Mouse (Mus musculus) MEL (cell line): ENCODE measurements around the gene Grid1. TPM values are rescaled to one million over a fixed set of nuclear protein-coding genes. Genes with fewer than 3 reads are reported as not detected.

ENCODE experiments used
- DNase-seq: peaks from one replicate; pipeline ENCODE4 v3.0.0; 2011; ENCODE audit warnings: low read depth, low spot score
- H3K27ac ChIP-seq: 2 replicates; pipeline ENCODE4 v1.5.1; 2012; ENCODE audit warnings: low read depth, mild to moderate bottlenecking, control low read depth, low read length, moderate library complexity; ENCODE audit not compliant: control insufficient read depth
- H3K27me3 ChIP-seq, 2 experiments: fragments of 150-350 bp in 1 of 2; sonication (generic) in 1 of 2; 2 replicates each; pipeline ENCODE4 v1.6.1; 2012; ENCODE audit warnings: low read length in 2 of 2, mild to moderate bottlenecking in 2 of 2, improper control_type of control experiment in 1 of 2, moderate library complexity in 1 of 2; ENCODE audit not compliant: insufficient read depth in 2 of 2, control insufficient read depth in 1 of 2
- H3K36me3 ChIP-seq, 2 experiments: 2 replicates each; pipeline ENCODE4 v1.6.1; 2012 to 2014; ENCODE audit warnings: low read length in 2 of 2, improper control_type of control experiment in 1 of 2, inconsistent platforms in 1 of 2, mild to moderate bottlenecking in 1 of 2; ENCODE audit not compliant: insufficient read depth in 2 of 2, control insufficient read depth in 1 of 2
- H3K4me1 ChIP-seq, 2 experiments: fragments of 150-350 bp in 1 of 2; sonication (generic) in 1 of 2; 2 replicates each; pipeline ENCODE4 v1.6.1; 2012; ENCODE audit warnings: low read length in 2 of 2, improper control_type of control experiment in 1 of 2, mild to moderate bottlenecking in 1 of 2; ENCODE audit not compliant: insufficient read depth in 2 of 2, control insufficient read depth in 1 of 2
- H3K4me3 ChIP-seq, 2 experiments: fragments of 150-350 bp in 1 of 2; sonication (generic) in 1 of 2; 2 replicates each; pipeline ENCODE4 v1.5.1; 2012; ENCODE audit warnings: low read depth in 2 of 2, low read length in 2 of 2, mild to moderate bottlenecking in 2 of 2, moderate library complexity in 2 of 2, control low read depth in 1 of 2, improper control_type of control experiment in 1 of 2; ENCODE audit not compliant: control insufficient read depth in 1 of 2, insufficient read depth in 1 of 2
- H3K79me2 ChIP-seq: 2 replicates; pipeline ENCODE4 v1.6.1; 2012; ENCODE audit warnings: mild to moderate bottlenecking, low read length, moderate library complexity; ENCODE audit not compliant: control insufficient read depth, poor library complexity, insufficient read depth
- H3K9ac ChIP-seq: 2 replicates; pipeline ENCODE4 v1.6.1; 2012; ENCODE audit warnings: low read depth, mild to moderate bottlenecking, control low read depth, low read length, moderate library complexity; ENCODE audit not compliant: control insufficient read depth, poor library complexity, severe bottlenecking
- H3K9me3 ChIP-seq: fragments of 150-350 bp; sonication (generic); replicated peaks from 2 replicates; pipeline ENCODE4 v1.6.1; 2012; ENCODE audit warnings: mild to moderate bottlenecking, low read length, improper control_type of control experiment, moderate library complexity; ENCODE audit not compliant: insufficient read depth
- CHD2 ChIP-seq: IDR thresholded peaks from 2 replicates; pipeline ENCODE4 v1.6.1; 2011; ENCODE audit warnings: low read length, improper control_type of control experiment
- CTCF ChIP-seq, 3 experiments: IDR thresholded peaks in 2 of 3; conservative IDR thresholded peaks in 1 of 3; 2 replicates each; pipeline ENCODE4 v1.5.1; 2011 to 2012; ENCODE audit warnings: low read length in 3 of 3, low read depth in 2 of 3, mild to moderate bottlenecking in 2 of 3, improper control_type of control experiment in 1 of 3, inconsistent platforms in 1 of 3, mixed read lengths in 1 of 3, moderate library complexity in 1 of 3; ENCODE audit not compliant: control insufficient read depth in 1 of 3, insufficient read depth in 1 of 3, poor library complexity in 1 of 3, severe bottlenecking in 1 of 3
- ELF1 ChIP-seq: IDR thresholded peaks from 2 replicates; pipeline ENCODE4 v1.6.1; 2014; ENCODE audit warnings: low read depth, mild to moderate bottlenecking, inconsistent platforms, low read length, improper control_type of control experiment, moderate library complexity
- EP300 ChIP-seq, 2 experiments: IDR thresholded peaks; 2 replicates each; pipeline ENCODE4 v1.6.1; 2011; ENCODE audit warnings: improper control_type of control experiment in 2 of 2, low read length in 2 of 2, low read depth in 1 of 2, mild to moderate bottlenecking in 1 of 2
- GATA1 ChIP-seq: IDR thresholded peaks from 2 replicates; pipeline ENCODE4 v1.6.1; 2011; ENCODE audit warnings: low read depth, low read length, improper control_type of control experiment
- HCFC1 ChIP-seq: IDR thresholded peaks from 2 replicates; pipeline ENCODE4 v1.6.1; 2012; ENCODE audit warnings: low read depth, mild to moderate bottlenecking, inconsistent platforms, low read length, improper control_type of control experiment, moderate library complexity
- MAX ChIP-seq: IDR thresholded peaks from 2 replicates; pipeline ENCODE4 v1.6.1; 2011; ENCODE audit warnings: low read length, improper control_type of control experiment
- MAZ ChIP-seq: IDR thresholded peaks from 2 replicates; pipeline ENCODE4 v1.6.1; 2012; ENCODE audit warnings: low read depth, mild to moderate bottlenecking, inconsistent platforms, low read length, improper control_type of control experiment
- MXI1 ChIP-seq: IDR thresholded peaks from 2 replicates; pipeline ENCODE4 v1.6.1; 2011; ENCODE audit warnings: mild to moderate bottlenecking, low read depth, low read length, improper control_type of control experiment
- MYB ChIP-seq: IDR thresholded peaks from 2 replicates; pipeline ENCODE4 v1.6.1; 2011; ENCODE audit warnings: mild to moderate bottlenecking, low read depth, low read length, improper control_type of control experiment
- NELFE ChIP-seq: IDR thresholded peaks from 2 replicates; pipeline ENCODE4 v1.6.1; 2011; ENCODE audit warnings: low read depth, low read length, improper control_type of control experiment
- NRF1 ChIP-seq: IDR thresholded peaks from 2 replicates; pipeline ENCODE4 v1.6.1; 2014; ENCODE audit warnings: low read depth, mild to moderate bottlenecking, inconsistent platforms, low read length, improper control_type of control experiment, moderate library complexity; ENCODE audit not compliant: poor library complexity, insufficient read depth, severe bottlenecking
- POLR2AphosphoS2 ChIP-seq: IDR thresholded peaks from 2 replicates; pipeline ENCODE4 v1.6.1; 2011; ENCODE audit warnings: low read length, improper control_type of control experiment
- POLR2AphosphoS5 ChIP-seq: IDR thresholded peaks from 2 replicates; pipeline ENCODE4 v1.6.1; 2012; ENCODE audit warnings: low read depth, borderline replicate concordance, mild to moderate bottlenecking, inconsistent platforms, low read length, moderate library complexity, mixed read lengths
- RAD21 ChIP-seq: IDR thresholded peaks from 2 replicates; pipeline ENCODE4 v1.6.1; 2011; ENCODE audit warnings: mild to moderate bottlenecking, low read depth, low read length, improper control_type of control experiment
- RCOR1 ChIP-seq: IDR thresholded peaks from 2 replicates; pipeline ENCODE4 v1.6.1; 2012; ENCODE audit warnings: low read depth, mild to moderate bottlenecking, inconsistent platforms, low read length, improper control_type of control experiment
- SIN3A ChIP-seq: IDR thresholded peaks from 2 replicates; pipeline ENCODE4 v1.6.1; 2012; ENCODE audit warnings: low read length, improper control_type of control experiment, inconsistent platforms
- SMC3 ChIP-seq: IDR thresholded peaks from 2 replicates; pipeline ENCODE4 v1.6.1; 2011; ENCODE audit warnings: low read depth, low read length, improper control_type of control experiment
- TAL1 ChIP-seq: IDR thresholded peaks from 2 replicates; pipeline ENCODE4 v1.6.1; 2012; ENCODE audit warnings: mild to moderate bottlenecking, inconsistent platforms, low read length, moderate library complexity, mixed read lengths
- TBP ChIP-seq: IDR thresholded peaks from 2 replicates; pipeline ENCODE4 v1.8.0; 2011; ENCODE audit warnings: low read depth, low read length, improper control_type of control experiment
- USF2 ChIP-seq, 2 experiments: IDR thresholded peaks; 2 replicates each; pipeline ENCODE4 v1.6.1; 2011 to 2012; ENCODE audit warnings: improper control_type of control experiment in 2 of 2, low read length in 2 of 2, borderline replicate concordance in 1 of 2, inconsistent platforms in 1 of 2, low read depth in 1 of 2, mild to moderate bottlenecking in 1 of 2; ENCODE audit not compliant: insufficient read depth in 1 of 2
- ZKSCAN1 ChIP-seq: IDR thresholded peaks from 2 replicates; pipeline ENCODE4 v1.6.1; 2012; ENCODE audit warnings: low read depth, mild to moderate bottlenecking, inconsistent platforms, low read length, improper control_type of control experiment, moderate library complexity
- ZMIZ1 ChIP-seq: IDR thresholded peaks from 2 replicates; pipeline ENCODE4 v1.6.1; 2012; ENCODE audit warnings: low read depth, mild to moderate bottlenecking, inconsistent platforms, low read length, improper control_type of control experiment, moderate library complexity
- ZNF384 ChIP-seq: IDR thresholded peaks from 2 replicates; pipeline ENCODE4 v1.6.1; 2012; ENCODE audit warnings: low read depth, mild to moderate bottlenecking, inconsistent platforms, low read length, improper control_type of control experiment
- polyA plus RNA-seq, 2 experiments: library from polyadenylated mRNA; stranded (reverse) in 1 of 2; unstranded in 1 of 2; fragments of >175 nt in 1 of 2; fragments of >200 nt in 1 of 2; gene quantifications; 2 replicates each; pipeline versions ENCODE4 v1.2.1 to v1.2.4; 2012; ENCODE audit warnings: low replicate concordance in 2 of 2, low read depth in 1 of 2; ENCODE audit not compliant: insufficient read length in 2 of 2, insufficient read depth in 1 of 2, missing spikeins in 1 of 2
- total RNA-seq: library from RNA; depleted of rRNA; stranded (reverse); fragments of 300-350 nt; gene quantifications from 2 replicates; pipeline ENCODE4 v1.2.3, GENCODE M21; 2012

The Grid1 gene
- total and polyA plus RNA-seq, 3 experiments, result not detected

GRCm38 (mm10) chr14:35209444-35209843 lies 389.5 kb downstream of the Grid1 start (continued):
- TF ChIP-seq MYB, result no peak
- TF ChIP-seq EP300 (IDR thresholded peaks at IDR 0.05; ENCODE audit: low read depth in 1 of 2, low read length in 2 of 2), result no peak
- no peak for TF ChIP-seq HCFC1
- TF ChIP-seq TAL1, result no peak
- no peak for TF ChIP-seq USF2 (IDR thresholded peaks at IDR 0.05; ENCODE audit: borderline replicate concordance in 1 of 2, insufficient read depth in 1 of 2, low read depth in 1 of 2, low read length in 2 of 2)
- TF ChIP-seq, all 39 proteins: peak for 0

GRCm38 (mm10) chr14:35219021-35219420 lies 399.1 kb downstream of the Grid1 start:
- no peak overlapping the region for H3K27ac ChIP-seq
- no peak overlapping the region for H3K9ac ChIP-seq
- no peak for DNase-seq
- H3K9me3 ChIP-seq, result no peaks in the 10 kb centered on the region
- H3K36me3 ChIP-seq, result no peaks in the 10 kb centered on the region
- H3K27me3 ChIP-seq, result no peaks in the 10 kb centered on the region
- TF ChIP-seq USF2 (IDR thresholded peaks at IDR 0.05; ENCODE audit: borderline replicate concordance in 1 of 2, insufficient read depth in 1 of 2, low read depth in 1 of 2, low read length in 2 of 2) (no peak), CHD2 (no peak), RAD21 (no peak), NELFE (no peak), MXI1 (no peak), ZKSCAN1 (no peak), ZNF384 (no peak), ELF1 (no peak)
- no peaks in the 10 kb centered on the region for H3K79me2 ChIP-seq
- H3K4me3 ChIP-seq, result no peak overlapping the region
- H3K4me1 ChIP-seq, result no peaks in the 10 kb centered on the region

- no peak overlapping the region for H3K9ac ChIP-seq
- no peaks in the 10 kb centered on the region for H3K36me3 ChIP-seq
- H3K79me2 ChIP-seq, result no peaks in the 10 kb centered on the region
- H3K4me1 ChIP-seq, result no peaks in the 10 kb centered on the region
- no peaks in the 10 kb centered on the region for H3K27me3 ChIP-seq
- no peak for TF ChIP-seq GATA1
- no peak for TF ChIP-seq USF2 (IDR thresholded peaks at IDR 0.05; ENCODE audit: borderline replicate concordance in 1 of 2, insufficient read depth in 1 of 2, low read depth in 1 of 2, low read length in 2 of 2)
- no peak for TF ChIP-seq POLR2AphosphoS5
- no peak for TF ChIP-seq SMC3
- TF ChIP-seq SIN3A, result no peak
- no peak for TF ChIP-seq TBP
- TF ChIP-seq ZMIZ1, result no peak
- no peak for TF ChIP-seq HCFC1
- no peak for TF ChIP-seq MAZ
- TF ChIP-seq RCOR1, result no peak
- TF ChIP-seq NRF1, result no peak
- no peak for TF ChIP-seq ZNF384
- no peak for TF ChIP-seq ZKSCAN1
- no peak for TF ChIP-seq POLR2AphosphoS2
- TF ChIP-seq CTCF (IDR thresholded peaks at IDR 0.05 in 2 of 3, conservative IDR thresholded peaks at IDR 0.05 in 1 of 3; ENCODE audit: control insufficient read depth in 1 of 3, insufficient read depth in 1 of 3, low read depth in 2 of 3, low read length in 3 of 3, poor library complexity in 1 of 3, severe bottlenecking in 1 of 3), result no peak
- no peak for TF ChIP-seq EP300 (IDR thresholded peaks at IDR 0.05; ENCODE audit: low read depth in 1 of 2, low read length in 2 of 2)
- no peak for TF ChIP-seq MAX
- DNase-seq, result no peak
- no peak overlapping the region for H3K4me3 ChIP-seq
- H3K27ac ChIP-seq, result no peak overlapping the region
- H3K9me3 ChIP-seq, result no peaks in the 10 kb centered on the region
Measured at GRCm38 (mm10) chr14:35222196-35222595, 402.3 kb downstream of the Grid1 start.
